Mouse (Mus musculus) embryonic facial prominence, embryonic 14.5 days (tissue): Measurements from ENCODE around the gene Tead2. TPM values are rescaled to one million over a fixed set of nuclear protein-coding genes. Genes with fewer than 3 reads are reported as not detected.
A peak's percentile ranks its signal among the peaks of the same experiment; 100 is the strongest.

ENCODE experiments used
- ATAC-seq: fragments of 200-750 bp; cut with Nextera tagmentation; 2 replicates; pipeline ENCODE4 v1.8.0; 2017; ENCODE audit warnings: low read depth, moderate number of reproducible peaks, moderate TSS enrichment
- DNase-seq: peaks from one replicate; pipeline ENCODE4 v3.0.0-alpha.2; 2015; ENCODE audit warnings: low spot score
- H3K27ac ChIP-seq: fragments of 300-500 bp; sonication (generic); replicated peaks from 2 replicates; pipeline ENCODE4 v1.5.1; 2014; ENCODE audit warnings: low read depth, mild to moderate bottlenecking, low read length, moderate library complexity
- H3K27me3 ChIP-seq: fragments of 300-500 bp; sonication (generic); replicated peaks from 2 replicates; pipeline ENCODE4 v1.6.1; 2014; ENCODE audit warnings: low read length; ENCODE audit not compliant: control insufficient read depth, insufficient read depth
- H3K36me3 ChIP-seq: fragments of 300-500 bp; sonication (generic); 2 replicates; pipeline ENCODE4 v1.6.1; 2014; ENCODE audit warnings: low read length, mixed read lengths; ENCODE audit not compliant: control insufficient read depth, insufficient read depth
- H3K4me1 ChIP-seq: fragments of 300-500 bp; sonication (generic); 2 replicates; pipeline ENCODE4 v1.6.1; 2014; ENCODE audit warnings: antibody characterized with exemption, low read length; ENCODE audit not compliant: control insufficient read depth, insufficient read depth
- H3K4me2 ChIP-seq: fragments of 300-500 bp; sonication (generic); 2 replicates; pipeline ENCODE4 v1.6.1; 2014; ENCODE audit warnings: low read depth, mild to moderate bottlenecking, low read length, moderate library complexity, mixed read lengths
- H3K4me3 ChIP-seq: fragments of 300-500 bp; sonication (generic); 2 replicates; pipeline ENCODE4 v1.5.1; 2014; ENCODE audit warnings: low read depth, mild to moderate bottlenecking, low read length
- H3K9ac ChIP-seq: fragments of 300-500 bp; sonication (generic); 2 replicates; pipeline ENCODE4 v1.6.1; 2014; ENCODE audit warnings: low read depth, mild to moderate bottlenecking, low read length, moderate library complexity, mixed read lengths
- H3K9me3 ChIP-seq: fragments of 300-500 bp; sonication (generic); 2 replicates; pipeline ENCODE4 v1.6.1; 2016; ENCODE audit warnings: low read length; ENCODE audit not compliant: control insufficient read depth
- WGBS: fragments of 180-500 bp; shearing (Covaris S2); extraction: QIAGEN DNeasy Blood & Tissue Kit; methylation state at CpG from one replicate; pipeline ENCODE4 v1.1.7; 2014; 5-methylcytosine and 5-hydroxymethylcytosine counted together
- polyA plus RNA-seq: library from polyadenylated mRNA; unstranded; fragments of >200 nt; fragmentation: Nextera tagmentation; extraction: Ambion mirVana; gene quantifications from 2 replicates; pipeline ENCODE4 v1.2.1, GENCODE M21; 2014

Tead2 gene
- polyA plus RNA-seq, 1 experiment from 2014 or later, result 112 TPM

DNA sequence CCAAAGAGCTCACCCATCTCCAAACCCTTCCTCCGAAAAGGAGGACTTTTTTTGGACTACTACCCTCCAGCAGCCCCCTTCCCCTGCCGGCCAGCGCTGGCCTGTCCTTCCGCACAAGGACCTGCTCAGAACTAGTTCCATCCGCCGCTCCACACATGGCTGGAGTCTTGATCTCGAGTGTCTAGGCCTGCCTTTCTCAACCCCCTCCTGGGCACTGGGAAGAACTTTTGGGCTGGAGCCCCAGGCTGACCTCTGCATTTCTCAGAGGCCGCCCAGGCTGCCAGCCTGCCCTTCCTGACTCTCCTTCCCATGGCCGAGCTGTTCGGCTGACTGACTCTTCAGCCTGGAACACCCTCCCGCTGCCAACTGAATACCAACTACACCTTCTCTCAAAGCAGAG, 32.9 kb upstream of the Tead2 start:
- DNase-seq (no peak), ATAC-seq (no peak)
- Histone ChIP-seq H3K27me3 (peaks cover 85% of the 10 kb centered on the region), H3K36me3 (no peaks in the 10 kb centered on the region), H3K9me3 (no peaks in the 10 kb centered on the region), H3K4me2 (peak overlapping the region; percentile 59), H3K27ac (no peak overlapping the region), H3K9ac (peak overlapping the region; percentile 30; the same call in 1 of the 2 replicates), H3K4me3 (peak overlapping the region; percentile 30), H3K4me1 (0 out of 2 replicates have a peak, but pooled peaks cover 4% of the 10 kb centered on the region)
- 11% methylated on average over 11 of the region's 11 CpGs for WGBS

DNA sequence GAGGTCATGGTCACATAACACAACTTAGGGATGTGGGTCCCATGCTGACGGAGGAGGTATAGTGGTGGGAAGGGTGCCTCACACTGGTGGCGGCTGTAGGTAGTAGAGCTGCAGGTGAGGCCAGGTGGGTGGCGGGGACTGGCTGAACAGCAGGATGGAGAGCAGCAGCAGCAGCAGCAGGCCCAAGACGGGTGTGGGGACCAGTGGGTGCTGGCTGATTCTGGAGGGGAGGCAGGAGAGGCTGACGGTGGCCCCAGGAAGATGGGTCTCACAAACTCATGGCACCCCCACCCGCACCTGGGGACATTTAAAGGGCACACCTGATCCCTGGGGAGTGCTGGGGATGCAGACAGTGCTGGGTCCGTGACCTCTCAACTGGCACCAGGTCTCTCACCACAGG, 31.9 kb upstream of the Tead2 start:
- Histone ChIP-seq H3K9ac (no peak overlapping the region), H3K27ac (no peak overlapping the region), H3K9me3 (no peaks in the 10 kb centered on the region), H3K4me3 (no peak overlapping the region), H3K36me3 (no peaks in the 10 kb centered on the region), H3K4me1 (0 out of 2 replicates have a peak, but pooled peaks cover 4% of the 10 kb centered on the region), H3K27me3 (peaks cover 74% of the 10 kb centered on the region), H3K4me2 (no peak overlapping the region)
- 71% methylated on average over 6 of the region's 7 CpGs for WGBS
- no peak for DNase-seq
- ATAC-seq, result no peak

DNA sequence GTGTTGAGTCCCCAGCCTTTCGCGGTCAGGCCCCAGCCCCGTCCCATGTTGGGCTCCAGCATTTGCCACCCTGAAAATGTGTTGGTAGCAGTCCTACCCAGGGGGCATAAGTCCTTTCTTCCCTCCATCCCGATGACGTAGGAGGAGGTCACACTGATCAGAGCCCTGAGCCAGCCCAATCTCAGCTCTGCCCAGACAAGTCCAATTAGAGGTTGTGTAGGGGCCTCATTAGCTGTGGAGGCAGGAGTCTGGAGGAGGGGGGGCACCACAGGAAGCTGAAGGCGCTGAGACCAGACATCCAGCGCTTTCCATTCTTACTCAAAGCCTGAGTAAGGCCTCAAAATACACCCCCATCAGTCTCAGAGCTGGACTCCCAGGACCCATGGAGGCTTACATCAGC, 29.6 kb upstream of the Tead2 start:
- Histone ChIP-seq H3K9ac (no peak overlapping the region), H3K27ac (no peak overlapping the region), H3K36me3 (no peaks in the 10 kb centered on the region), H3K27me3 (peaks cover 55% of the 10 kb centered on the region), H3K4me1 (0 out of 2 replicates have a peak, but pooled peaks cover 4% of the 10 kb centered on the region), H3K4me3 (no peak overlapping the region), H3K4me2 (no peak overlapping the region), H3K9me3 (no peaks in the 10 kb centered on the region)
- 66% methylated on average over 7 of the region's 7 CpGs for WGBS
- ATAC-seq (no peak), DNase-seq (no peak)

DNA sequence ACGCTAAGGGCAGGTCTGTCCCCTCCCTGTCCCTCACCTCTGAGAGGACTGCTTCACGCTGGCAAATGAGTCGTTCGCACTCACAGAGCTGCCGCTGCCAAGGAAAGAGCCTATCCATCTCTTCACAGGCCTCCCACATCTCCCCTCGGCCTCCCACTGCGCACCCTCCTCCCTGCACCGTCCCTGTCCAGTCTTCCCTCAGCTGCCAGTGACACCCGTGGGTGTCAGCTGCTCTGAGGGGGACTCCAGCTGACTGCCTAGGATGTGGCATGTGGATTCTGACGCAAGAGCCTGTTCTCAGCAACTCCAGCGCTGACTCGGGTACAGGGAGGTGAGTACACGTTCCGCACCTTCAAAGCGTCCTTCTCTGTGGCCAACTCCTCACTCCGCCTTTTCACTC, 26.0 kb upstream of the Tead2 start:
- Histone ChIP-seq H3K9ac (no peak overlapping the region), H3K4me1 (peaks cover 8% of the 10 kb centered on the region; the same call in 1 of the 2 replicates), H3K4me2 (no peak overlapping the region), H3K4me3 (no peak overlapping the region), H3K27ac (no peak overlapping the region), H3K9me3 (no peaks in the 10 kb centered on the region), H3K36me3 (no peaks in the 10 kb centered on the region), H3K27me3 (0 out of 2 replicates have a peak, but pooled peaks cover 18% of the 10 kb centered on the region)
- DNase-seq, result no peak
- ATAC-seq, result no peak
- 57% methylated on average over 15 of the region's 16 CpGs for WGBS

DNA sequence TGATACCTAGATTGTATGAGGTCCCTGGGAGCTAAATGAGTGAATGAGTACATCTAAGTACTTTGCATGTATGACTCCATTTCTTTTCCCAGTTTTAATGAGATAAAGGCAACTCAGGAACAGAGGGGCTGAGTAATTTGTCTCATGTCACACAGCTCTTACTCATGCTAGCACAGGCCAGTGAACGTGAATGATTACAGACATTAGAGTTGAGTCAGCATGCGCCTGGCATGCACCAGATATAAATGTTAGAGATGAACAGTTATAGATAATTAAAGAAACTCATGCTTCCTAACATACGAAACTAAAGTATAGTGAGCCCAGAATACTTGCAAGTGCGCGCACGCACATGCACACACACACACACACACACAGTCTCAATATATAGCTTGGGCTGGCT, 25.4 kb upstream of the Tead2 start:
- H3K27ac ChIP-seq, result no peak overlapping the region
- H3K36me3 ChIP-seq, result no peaks in the 10 kb centered on the region
- H3K4me2 ChIP-seq, result no peak overlapping the region
- ATAC-seq (no peak), DNase-seq (no peak)
- no peak overlapping the region for H3K9ac ChIP-seq
- H3K4me1 ChIP-seq, result peaks cover 8% of the 10 kb centered on the region; the same call in 1 of the 2 replicates
- 90% methylated on average over 6 of the region's 6 CpGs for WGBS
- 0 out of 2 replicates have a peak, but pooled peaks cover 13% of the 10 kb centered on the region for H3K27me3 ChIP-seq
- no peaks in the 10 kb centered on the region for H3K9me3 ChIP-seq
- H3K4me3 ChIP-seq, result no peak overlapping the region

DNA sequence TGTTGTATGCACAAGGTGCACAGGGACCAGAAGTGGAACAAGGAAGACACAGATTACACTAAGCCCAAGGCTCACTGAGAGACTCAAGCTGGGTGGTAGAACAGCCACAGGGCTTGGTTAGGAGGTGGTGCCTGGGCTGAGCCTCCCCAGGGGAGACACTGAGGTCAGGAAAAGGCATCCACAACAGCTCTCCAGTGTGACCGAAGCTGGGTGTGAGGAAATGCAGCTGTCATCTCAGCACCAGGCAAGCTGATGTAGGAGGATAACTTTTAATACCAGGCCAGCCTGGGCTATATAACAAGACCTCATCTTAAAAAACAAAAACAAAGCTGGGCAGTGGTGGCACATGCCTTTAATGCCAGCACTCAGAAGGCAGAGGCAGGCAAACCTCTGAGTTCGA, 24.4 kb upstream of the Tead2 start:
- peaks cover 8% of the 10 kb centered on the region; the same call in 1 of the 2 replicates for H3K4me1 ChIP-seq
- no peaks in the 10 kb centered on the region for H3K36me3 ChIP-seq
- H3K9ac ChIP-seq, result no peak overlapping the region
- ATAC-seq (no peak), DNase-seq (no peak)
- H3K9me3 ChIP-seq, result no peaks in the 10 kb centered on the region
- 0 out of 2 replicates have a peak, but pooled peaks cover 11% of the 10 kb centered on the region for H3K27me3 ChIP-seq
- H3K4me2 ChIP-seq, result no peak overlapping the region
- no peak overlapping the region for H3K4me3 ChIP-seq
- H3K27ac ChIP-seq, result no peak overlapping the region
- WGBS, result 56% methylated on average over 2 of the region's 2 CpGs

DNA sequence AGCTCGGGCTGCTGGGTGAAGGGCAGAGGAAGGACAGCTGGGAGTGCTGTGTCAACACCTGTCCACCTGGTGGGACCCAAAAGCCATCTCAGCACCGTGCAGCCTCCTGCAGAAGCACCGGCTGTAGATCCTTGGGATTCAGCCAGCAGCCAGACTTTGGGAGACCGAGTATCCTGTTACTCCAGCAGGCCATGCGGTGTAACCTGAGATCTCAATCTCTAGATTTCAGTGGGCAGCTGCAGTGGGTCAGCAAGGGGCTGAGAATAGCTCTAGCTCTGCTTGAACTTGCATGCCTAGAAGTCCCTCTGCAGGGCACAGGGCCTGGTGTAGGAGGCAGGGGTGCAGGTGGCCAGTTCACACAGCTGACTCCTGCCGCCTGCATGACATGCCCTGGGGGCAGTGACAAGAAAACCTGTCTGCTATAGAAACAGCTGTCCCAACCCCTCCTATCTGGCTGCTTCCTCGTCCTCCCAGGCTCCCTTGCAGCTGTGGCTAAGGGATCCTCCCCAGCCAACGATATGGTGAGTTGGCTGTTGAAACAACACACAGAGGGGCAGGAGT, 23.7 kb upstream of the Tead2 start:
- H3K27ac ChIP-seq, result peak overlapping the region; percentile 39

DNA sequence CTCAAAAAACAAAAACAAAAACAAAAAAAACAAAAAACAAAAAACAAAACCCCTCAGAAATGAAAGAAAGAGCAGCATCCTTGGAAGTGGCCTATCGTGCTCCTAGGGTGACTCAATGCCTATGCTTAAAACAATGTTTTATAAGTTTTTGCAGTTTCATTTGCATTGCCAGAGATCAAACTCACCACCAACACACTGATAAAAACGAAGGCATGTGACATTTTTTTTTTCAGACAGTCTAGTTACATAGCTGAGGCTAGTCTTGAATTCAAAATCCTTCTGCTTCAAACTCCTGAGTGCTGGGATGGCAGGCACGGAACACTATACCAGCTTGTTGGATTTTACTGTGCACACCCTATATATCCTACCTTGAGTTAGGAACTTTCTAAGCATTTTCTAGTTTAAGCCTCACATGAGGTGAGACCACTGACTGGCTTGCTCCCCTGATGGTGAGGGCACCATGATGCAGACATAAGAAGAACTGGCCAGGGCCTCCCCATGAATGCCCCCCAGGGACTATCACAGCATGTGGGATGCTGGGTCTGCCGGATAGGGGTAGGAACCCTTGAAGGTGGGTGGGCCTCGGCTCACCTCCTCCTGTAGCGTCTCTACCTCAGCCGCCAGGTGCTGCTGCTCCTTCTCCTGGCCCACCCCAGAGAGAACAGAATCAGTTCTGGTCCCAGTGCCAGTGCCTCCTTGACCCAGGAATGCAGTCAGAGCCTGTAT, 22.8 kb upstream of the Tead2 start:
- Histone ChIP-seq H3K27me3 (0 out of 2 replicates have a peak, but pooled peaks cover 3% of the 10 kb centered on the region), H3K4me2 (no peak overlapping the region), H3K9me3 (no peaks in the 10 kb centered on the region), H3K36me3 (no peaks in the 10 kb centered on the region), H3K4me1 (peaks cover 8% of the 10 kb centered on the region; the same call in 1 of the 2 replicates), H3K9ac (no peak overlapping the region), H3K4me3 (no peak overlapping the region), H3K27ac (no peak overlapping the region)
- 81% methylated on average over 7 of the region's 7 CpGs for WGBS
- DNase-seq (no peak), ATAC-seq (no peak)

More for the DNA sequence above, 23.7 kb upstream of the Tead2 start:
- WGBS, result 3% methylated on average over 7 of the region's 8 CpGs
- Histone ChIP-seq H3K36me3 (no peaks in the 10 kb centered on the region), H3K27me3 (0 out of 2 replicates have a peak, but pooled peaks cover 4% of the 10 kb centered on the region), H3K9ac (no peak overlapping the region), H3K4me3 (no peak overlapping the region), H3K4me1 (peaks cover 8% of the 10 kb centered on the region; the same call in 1 of the 2 replicates), H3K9me3 (no peaks in the 10 kb centered on the region), H3K4me2 (no peak overlapping the region)
- ATAC-seq, result peak; percentile 88
- peak; percentile 94 for DNase-seq
